Mouse (Mus musculus): ENCODE data around the gene Zfp503. TPM values are rescaled to one million over a fixed set of nuclear protein-coding genes. Genes with fewer than 3 reads are reported as not detected.

Zfp503 gene
- polyA plus RNA-seq, 1 experiment = 8.8 TPM

DNA sequence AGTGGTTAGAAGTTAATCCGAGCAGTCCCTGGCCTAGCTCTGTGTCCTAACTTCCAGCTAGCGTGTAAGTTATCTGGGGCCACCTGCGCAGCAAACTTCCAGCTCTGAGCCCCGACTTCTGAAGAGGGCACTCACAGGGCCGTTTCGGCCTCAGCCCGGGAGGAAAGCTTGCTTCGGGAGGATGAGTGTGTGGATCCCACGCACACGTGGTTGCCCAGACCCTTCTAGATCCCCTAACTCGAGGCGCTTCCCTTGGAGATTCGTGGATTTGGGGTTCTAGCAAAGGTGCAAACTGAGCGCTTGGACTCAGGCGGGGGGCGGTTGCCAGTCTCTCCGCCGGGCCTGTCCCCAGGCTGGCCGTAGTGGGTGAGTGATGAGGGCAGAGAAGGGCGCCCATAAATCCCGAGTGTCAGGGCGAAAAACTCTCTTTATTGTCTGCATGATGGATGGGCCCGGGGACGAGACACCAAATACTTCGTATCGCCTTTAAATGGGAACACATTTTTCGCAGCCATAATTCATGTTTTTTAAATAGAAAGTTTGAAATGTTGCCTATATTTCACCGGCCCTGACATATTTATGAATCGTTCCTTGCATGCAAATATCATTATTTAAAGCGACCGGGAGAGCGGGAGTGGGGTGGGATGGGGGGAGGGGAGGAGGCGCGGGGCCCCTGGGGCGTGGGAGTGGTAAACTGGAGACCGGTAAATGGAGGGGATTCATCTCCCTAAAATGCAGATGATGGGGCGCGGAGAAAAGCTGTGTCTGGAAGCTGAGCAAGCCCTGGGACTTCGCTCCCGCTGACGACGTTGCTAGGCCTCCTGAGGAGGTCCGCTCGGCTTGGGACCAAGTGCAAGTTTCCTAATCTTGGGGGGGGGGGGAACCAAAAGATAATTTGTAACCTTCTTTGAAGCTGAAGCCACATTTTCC lies 4.9 kb upstream of the Zfp503 start:
- no peak for DNase-seq (ENCODE audit: low read depth in 1 of 2, low spot score in 2 of 2)
- Histone ChIP-seq H3K4me3 (ENCODE audit: extremely low read depth, insufficient read depth, insufficient read length) (peak overlapping the region; percentile 57; the same call in 1 of the 2 replicates), H3K27me3 (ENCODE audit: control insufficient read depth, insufficient read depth, low read length) (peaks cover 12% of the 10 kb centered on the region), H3K4me1 (ENCODE audit: control insufficient read depth, insufficient read depth, insufficient read length) (no peaks in the 10 kb centered on the region; the same call in 1 of the 2 replicates), H3K27ac (ENCODE audit: insufficient read depth, low read length) (peak overlapping the region; percentile 50), H3K36me3 (ENCODE audit: control insufficient read depth, insufficient read depth, low read length) (no peaks in the 10 kb centered on the region)
- 8% methylated on average over 44 of the region's 44 CpGs for WGBS
- no peak for TF ChIP-seq CTCF (IDR thresholded peaks at IDR 0.05; ENCODE audit: extremely low read depth, insufficient read depth, insufficient read length, insufficient replicate concordance)
- TF ChIP-seq POLR2A (IDR thresholded peaks at IDR 0.05; ENCODE audit: low read depth, low read length) = no peak

DNA sequence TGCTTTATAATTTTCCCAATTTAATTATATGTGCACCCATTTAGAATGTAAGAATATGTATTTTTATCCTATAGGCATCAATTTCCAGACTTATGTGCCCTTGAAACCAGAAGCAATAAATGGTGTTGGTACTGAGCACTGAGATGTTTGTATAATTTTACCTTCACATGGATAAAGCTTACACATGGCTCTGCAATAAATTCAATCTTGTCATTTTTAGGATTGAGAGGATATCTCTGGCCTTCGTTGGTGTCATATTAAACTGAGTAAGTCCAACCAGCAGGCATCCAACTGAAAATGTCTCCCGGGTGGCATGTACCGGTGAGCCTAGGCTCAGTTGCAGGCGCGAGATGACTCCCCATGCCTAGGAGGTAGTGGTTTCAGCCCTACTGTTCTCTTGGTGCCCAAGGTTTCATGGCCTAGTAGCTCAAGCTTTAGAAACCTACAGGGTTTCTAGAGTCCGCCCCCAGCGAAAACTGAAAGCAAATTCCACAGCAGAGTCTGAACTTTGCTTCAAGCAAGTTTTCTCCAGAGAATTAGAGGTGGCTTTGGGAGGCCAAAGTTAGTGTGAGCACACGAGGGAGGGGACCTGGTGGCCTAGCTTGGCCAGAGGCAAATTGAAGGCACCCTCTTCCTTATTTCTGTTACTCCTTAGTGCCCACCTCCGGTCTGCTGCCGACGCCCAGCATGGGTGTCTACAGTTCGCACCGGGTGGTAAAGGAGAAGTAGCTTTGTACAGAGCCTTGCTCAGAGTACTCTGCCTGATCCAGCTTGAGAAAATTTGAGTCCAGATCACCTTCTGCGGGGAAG lies 4.1 kb upstream of the Zfp503 start:
- no peaks in the 10 kb centered on the region; the same call in 1 of the 2 replicates for H3K4me1 ChIP-seq (ENCODE audit: control insufficient read depth, insufficient read depth, insufficient read length)
- WGBS = 28% methylated on average over 14 of the region's 14 CpGs
- H3K36me3 ChIP-seq (ENCODE audit: control insufficient read depth, insufficient read depth, low read length) = no peaks in the 10 kb centered on the region
- peak overlapping the region; percentile 43; the same call in 1 of the 2 replicates for H3K4me3 ChIP-seq (ENCODE audit: extremely low read depth, insufficient read depth, insufficient read length)
- DNase-seq (ENCODE audit: low read depth in 1 of 2, low spot score in 2 of 2) = no peak
- H3K27ac ChIP-seq (ENCODE audit: insufficient read depth, low read length) = peak overlapping the region; percentile 50; the same call in 1 of the 2 replicates
- peaks cover 12% of the 10 kb centered on the region for H3K27me3 ChIP-seq (ENCODE audit: control insufficient read depth, insufficient read depth, low read length)
- no peak for TF ChIP-seq POLR2A (IDR thresholded peaks at IDR 0.05; ENCODE audit: low read depth, low read length)
- no peak for TF ChIP-seq CTCF (IDR thresholded peaks at IDR 0.05; ENCODE audit: extremely low read depth, insufficient read depth, insufficient read length, insufficient replicate concordance)

GRCm38 (mm10) chr14:21992321-21992885 lies 3.0 kb upstream of the Zfp503 start:
- H3K4me1 ChIP-seq (ENCODE audit: control insufficient read depth, insufficient read depth, insufficient read length) = no peaks in the 10 kb centered on the region; the same call in 1 of the 2 replicates
- DNase-seq (ENCODE audit: low read depth in 1 of 2, low spot score in 2 of 2) = no peak
- TF ChIP-seq CTCF (IDR thresholded peaks at IDR 0.05; ENCODE audit: extremely low read depth, insufficient read depth, insufficient read length, insufficient replicate concordance) (no peak), POLR2A (IDR thresholded peaks at IDR 0.05; ENCODE audit: low read depth, low read length) (no peak)
- 0 out of 2 replicates have a peak overlapping the region, but pooled peaks have one; percentile 26 for H3K27ac ChIP-seq (ENCODE audit: insufficient read depth, low read length)
- 93% methylated on average over 4 of the region's 4 CpGs for WGBS
- H3K27me3 ChIP-seq (ENCODE audit: control insufficient read depth, insufficient read depth, low read length) = peaks cover 15% of the 10 kb centered on the region
- no peaks in the 10 kb centered on the region for H3K36me3 ChIP-seq (ENCODE audit: control insufficient read depth, insufficient read depth, low read length)
- no peak overlapping the region for H3K4me3 ChIP-seq (ENCODE audit: extremely low read depth, insufficient read depth, insufficient read length)

GRCm38 (mm10) chr14:21991856-21992255 lies 2.5 kb upstream of the Zfp503 start:
- Histone ChIP-seq H3K36me3 (ENCODE audit: control insufficient read depth, insufficient read depth, low read length) (no peaks in the 10 kb centered on the region), H3K4me1 (ENCODE audit: control insufficient read depth, insufficient read depth, insufficient read length) (no peaks in the 10 kb centered on the region; the same call in 1 of the 2 replicates), H3K4me3 (ENCODE audit: extremely low read depth, insufficient read depth, insufficient read length) (no peak overlapping the region), H3K27me3 (ENCODE audit: control insufficient read depth, insufficient read depth, low read length) (peaks cover 20% of the 10 kb centered on the region), H3K27ac (ENCODE audit: insufficient read depth, low read length) (no peak overlapping the region)
- TF ChIP-seq CTCF (IDR thresholded peaks at IDR 0.05; ENCODE audit: extremely low read depth, insufficient read depth, insufficient read length, insufficient replicate concordance) = no peak
- TF ChIP-seq POLR2A (IDR thresholded peaks at IDR 0.05; ENCODE audit: low read depth, low read length) = no peak
- WGBS = 91% methylated on average over 5 of the region's 5 CpGs
- no peak for DNase-seq (ENCODE audit: low read depth in 1 of 2, low spot score in 2 of 2)

DNA sequence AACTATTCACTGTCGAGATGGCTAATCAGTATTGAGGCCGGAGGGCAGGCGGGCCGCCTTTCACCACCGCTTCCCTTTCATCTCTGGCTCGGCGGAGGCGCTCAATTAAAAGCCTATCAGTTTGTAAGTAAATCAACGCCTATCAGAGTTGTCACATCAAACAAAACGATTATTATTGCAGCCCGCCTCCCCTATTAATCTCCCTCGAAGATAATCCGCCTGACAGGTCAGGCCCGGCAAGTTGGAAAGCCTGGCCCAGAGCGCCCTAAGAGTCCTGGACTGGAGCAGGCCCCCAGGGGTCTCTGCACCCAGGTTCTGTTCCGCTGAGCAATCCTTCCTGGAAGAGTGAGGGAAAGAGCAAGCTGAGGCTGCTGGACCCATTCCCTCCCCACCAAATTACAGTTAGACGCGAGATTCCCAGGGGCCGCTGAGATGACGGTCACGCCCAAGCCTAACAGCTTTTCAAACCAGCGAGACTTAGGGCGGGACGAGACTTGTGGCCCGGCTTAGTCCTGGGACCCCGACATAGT lies 1.9 kb upstream of the Zfp503 start:
- H3K36me3 ChIP-seq (ENCODE audit: control insufficient read depth, insufficient read depth, low read length) = no peaks in the 10 kb centered on the region
- TF ChIP-seq CTCF (IDR thresholded peaks at IDR 0.05; ENCODE audit: extremely low read depth, insufficient read depth, insufficient read length, insufficient replicate concordance) (no peak), POLR2A (IDR thresholded peaks at IDR 0.05; ENCODE audit: low read depth, low read length) (no peak)

More for the DNA sequence above, 1.9 kb upstream of the Zfp503 start:
- H3K4me1 ChIP-seq (ENCODE audit: control insufficient read depth, insufficient read depth, insufficient read length) = no peaks in the 10 kb centered on the region; the same call in 1 of the 2 replicates
- H3K27me3 ChIP-seq (ENCODE audit: control insufficient read depth, insufficient read depth, low read length) = peaks cover 22% of the 10 kb centered on the region
- H3K4me3 ChIP-seq (ENCODE audit: extremely low read depth, insufficient read depth, insufficient read length) = peak overlapping the region; percentile 26; the same call in 1 of the 2 replicates
- no peak overlapping the region; the same call in 1 of the 2 replicates for H3K27ac ChIP-seq (ENCODE audit: insufficient read depth, low read length)
- 76% methylated on average over 26 of the region's 26 CpGs for WGBS
- DNase-seq (ENCODE audit: low read depth in 1 of 2, low spot score in 2 of 2) = no peak

All from spleen, adult 2 months (tissue).